Mouse (Mus musculus): ENCODE results near the gene Fank1.

DNA sequence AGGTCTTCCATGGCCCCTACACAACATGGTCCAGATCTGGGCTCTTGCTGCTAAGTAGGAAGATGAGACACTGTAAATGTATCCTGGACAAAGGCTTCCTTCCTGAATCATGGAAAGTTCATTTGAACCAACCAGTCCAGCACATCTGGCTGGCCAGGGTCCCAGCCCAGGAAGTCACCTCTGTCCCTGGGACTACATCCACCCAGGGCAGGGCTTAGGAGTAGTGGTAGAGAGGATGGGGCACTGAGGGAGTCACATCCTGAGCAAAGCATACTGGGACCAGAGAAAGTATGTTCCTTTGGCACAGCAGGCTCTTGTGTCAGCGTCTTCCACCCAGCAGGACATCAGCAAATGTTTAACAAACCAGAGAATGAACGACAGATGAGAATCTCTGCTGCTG lies 149.1 kb downstream of the Fank1 start:
- TF ChIP-seq GATA1 (IDR thresholded peaks at IDR 0.05; ENCODE audit: borderline replicate concordance, low read length) (no peak), FLI1 (IDR thresholded peaks at IDR 0.05; ENCODE audit: low read length) (no peak)
